Mouse (Mus musculus): ENCODE measurements around the gene Padi1. TPM values are rescaled to one million over a fixed set of nuclear protein-coding genes. Genes with fewer than 3 reads are reported as not detected.

Gene Padi1
- total RNA-seq, 2 experiments from 2014 or later = not detected

DNA sequence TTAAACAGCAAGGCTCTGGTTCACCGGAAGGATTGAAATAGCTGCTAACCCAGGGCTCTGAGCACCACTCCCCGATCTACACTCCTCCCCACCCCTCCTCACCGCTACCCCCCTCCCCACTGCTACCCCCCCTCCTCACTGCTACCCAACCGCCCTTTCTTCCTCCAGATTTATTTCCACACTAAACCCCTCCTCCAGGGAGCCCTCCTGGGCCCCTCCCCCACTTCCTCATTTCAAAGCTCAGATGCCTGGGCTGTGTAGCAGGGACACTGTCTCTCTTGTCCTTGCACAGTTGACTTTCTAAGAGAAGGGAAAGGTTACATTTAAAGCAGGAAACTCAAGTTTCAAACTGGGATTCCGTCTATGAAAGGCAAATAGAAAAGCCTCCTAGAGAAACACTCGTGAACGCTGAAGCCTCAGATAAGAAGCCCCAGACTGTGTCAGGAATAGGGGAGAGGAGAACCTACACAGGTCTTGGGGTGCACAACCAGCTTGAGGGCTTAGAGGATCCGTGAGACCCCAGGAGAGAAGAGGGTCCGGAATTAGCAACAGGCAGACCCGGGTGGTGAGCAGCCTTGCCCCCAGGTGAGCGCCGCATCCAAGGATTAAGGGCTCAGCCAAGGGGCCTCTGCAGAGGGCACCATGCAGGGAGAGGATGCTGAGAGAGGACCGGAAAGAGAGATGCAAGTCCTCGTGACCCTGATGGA lies 23.1 kb upstream of the Padi1 start:
- DNase-seq (ENCODE audit: low spot score in 2 of 2) = no peak
- intact Hi-C loops (cut with DNase I) = no loop called here

DNA sequence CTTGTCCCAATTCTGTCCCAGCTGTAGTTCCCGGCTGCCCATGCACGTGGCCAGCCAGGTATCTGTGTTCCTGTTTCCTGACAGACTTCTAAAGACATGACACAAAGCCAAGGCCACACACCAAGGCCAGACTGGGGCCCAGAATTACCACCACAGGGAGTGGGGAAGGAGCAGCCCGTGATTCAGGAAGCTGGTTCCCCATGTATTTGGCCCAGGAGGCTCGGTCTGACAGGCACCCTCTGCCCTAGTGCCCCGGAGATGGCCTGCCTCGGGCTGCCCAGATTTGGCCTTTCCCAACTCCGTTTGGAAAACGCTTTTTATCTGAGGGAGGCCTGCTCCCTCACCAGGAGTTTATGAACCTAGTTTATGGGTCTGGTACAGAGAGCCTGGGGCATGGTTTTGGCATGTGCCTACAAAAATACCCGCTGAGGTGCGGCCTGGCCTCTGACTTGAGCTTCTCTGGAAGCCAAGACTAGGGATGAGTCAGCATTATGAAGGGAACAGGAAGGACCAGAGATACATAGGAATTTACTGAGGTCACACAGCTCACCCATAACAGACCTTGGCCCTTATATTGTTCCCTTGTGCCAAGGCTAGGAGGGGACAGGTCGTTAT lies 16.6 kb upstream of the Padi1 start:
- no peak for DNase-seq (ENCODE audit: low spot score in 2 of 2)
- intact Hi-C loops (cut with DNase I) = no loop called here

DNA sequence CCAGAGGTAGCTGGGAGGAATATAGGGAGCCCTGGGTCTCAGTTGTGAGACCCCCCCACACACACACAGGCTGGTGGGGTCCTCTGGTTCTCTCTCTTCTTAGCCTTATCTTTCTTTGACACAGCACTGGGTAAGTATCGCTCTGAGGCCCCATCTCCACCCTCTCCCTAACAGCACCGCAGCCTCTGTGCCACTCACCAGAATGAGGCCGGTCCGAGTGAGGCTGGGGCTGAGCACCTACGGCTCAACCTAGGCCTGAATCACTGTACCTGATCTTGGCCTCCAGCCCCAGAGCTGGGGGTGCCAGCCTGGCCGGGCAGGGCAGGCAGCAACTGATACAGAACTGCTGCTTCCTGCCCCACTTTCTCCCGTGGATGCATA lies 15.2 kb upstream of the Padi1 start:
- intact Hi-C loops (cut with DNase I) = no loop called here
- DNase-seq (ENCODE audit: low spot score in 2 of 2) = no peak

DNA sequence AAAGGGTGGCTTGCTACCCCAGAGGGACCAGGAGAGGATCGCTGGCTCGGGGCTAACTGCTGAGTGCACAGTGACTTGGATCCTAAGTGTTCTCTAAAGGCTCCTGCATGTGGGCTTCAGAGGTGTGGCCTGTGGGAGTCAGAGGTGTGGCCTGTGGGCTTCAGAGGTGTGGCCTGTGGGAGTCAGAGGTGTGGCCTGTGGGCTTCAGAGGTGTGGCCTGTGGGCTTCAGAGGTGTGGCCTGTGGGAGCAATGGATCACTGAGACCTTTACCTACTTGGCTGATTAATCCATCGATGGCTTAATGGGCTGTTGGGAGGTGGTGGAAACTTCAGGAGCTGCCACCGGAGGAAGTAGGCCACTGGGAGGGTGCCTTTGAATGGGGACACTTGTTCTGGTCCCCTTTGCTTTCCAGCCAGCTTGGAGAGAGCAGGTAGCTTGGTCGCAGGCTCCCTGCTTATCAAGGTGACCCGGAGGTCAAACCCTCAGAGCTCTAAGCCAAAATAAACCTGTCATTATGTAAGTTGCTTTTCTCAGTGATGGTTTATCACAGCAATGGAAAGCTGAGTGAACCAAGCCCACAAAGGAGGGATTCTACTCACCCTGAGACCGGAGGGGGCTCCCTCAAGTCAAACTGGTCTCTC lies 14.7 kb upstream of the Padi1 start:
- no peak for DNase-seq (ENCODE audit: low spot score in 2 of 2)
- intact Hi-C loops (cut with DNase I) = no loop called here

DNA sequence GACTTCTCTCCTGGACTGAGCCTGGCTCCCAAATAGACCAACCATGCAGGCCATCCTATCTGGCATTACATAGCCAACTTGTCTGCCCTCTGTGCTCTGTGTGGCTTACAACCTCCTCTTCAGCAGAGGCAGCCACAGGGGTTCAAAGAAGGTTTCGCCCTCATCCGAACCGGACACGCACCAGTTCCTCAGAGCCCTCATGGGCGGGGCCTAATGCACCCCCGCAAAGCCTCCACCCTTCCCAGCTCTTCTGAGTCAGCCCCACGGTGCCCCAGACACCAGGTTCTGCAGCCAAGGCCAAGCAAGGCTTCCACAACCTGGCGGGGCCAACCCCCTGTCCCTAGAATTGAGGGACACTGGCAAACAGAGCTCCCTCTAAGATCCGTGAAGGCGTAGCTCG lies 13.7 kb upstream of the Padi1 start:
- DNase-seq (ENCODE audit: low spot score in 2 of 2) = no peak
- intact Hi-C loops (cut with DNase I) = no loop called here

DNA sequence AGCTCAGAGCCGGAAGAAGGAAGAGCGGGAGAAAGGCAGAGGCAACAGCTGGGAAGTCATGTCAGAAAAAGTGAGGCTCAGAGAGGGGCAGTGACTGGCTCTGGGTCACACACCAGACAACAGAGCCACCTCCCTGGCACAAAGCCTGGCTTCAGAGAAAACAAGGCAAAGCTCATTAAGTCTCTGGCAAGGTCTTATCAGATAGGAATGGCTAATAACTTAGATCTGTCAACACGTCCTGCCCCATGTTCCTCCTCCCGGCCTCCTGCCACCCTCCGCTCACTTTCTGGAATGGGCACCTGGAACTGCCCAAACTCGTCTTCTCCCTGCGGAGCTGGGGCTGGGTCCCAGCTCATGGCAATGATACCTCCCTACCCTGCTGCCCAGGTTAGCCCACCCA lies 12.2 kb upstream of the Padi1 start:
- DNase-seq (ENCODE audit: low spot score in 2 of 2) = no peak
- intact Hi-C loops (cut with DNase I) = no loop called here

DNA sequence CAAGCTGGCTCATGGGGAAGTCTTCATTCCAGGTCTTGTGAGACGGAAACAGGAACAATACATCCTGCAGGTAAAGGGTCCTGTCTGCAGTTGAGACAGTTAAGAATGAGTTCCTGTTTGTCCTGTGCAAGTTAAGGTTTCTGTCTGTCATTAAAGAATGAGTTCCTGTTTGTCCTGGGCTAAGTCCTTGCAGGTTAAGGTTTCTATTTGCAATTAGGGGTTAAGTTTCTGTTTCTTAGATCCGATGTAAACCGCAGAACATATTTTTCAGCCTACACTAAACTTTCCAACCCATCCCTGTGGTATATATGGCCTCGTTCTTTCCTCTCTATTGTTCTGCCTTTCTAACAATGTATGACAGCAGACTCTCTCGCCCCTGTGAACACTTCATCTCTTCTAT lies 11.5 kb upstream of the Padi1 start:
- no peak for DNase-seq (ENCODE audit: low spot score in 2 of 2)
- intact Hi-C loops (cut with DNase I) = no loop called here

DNA sequence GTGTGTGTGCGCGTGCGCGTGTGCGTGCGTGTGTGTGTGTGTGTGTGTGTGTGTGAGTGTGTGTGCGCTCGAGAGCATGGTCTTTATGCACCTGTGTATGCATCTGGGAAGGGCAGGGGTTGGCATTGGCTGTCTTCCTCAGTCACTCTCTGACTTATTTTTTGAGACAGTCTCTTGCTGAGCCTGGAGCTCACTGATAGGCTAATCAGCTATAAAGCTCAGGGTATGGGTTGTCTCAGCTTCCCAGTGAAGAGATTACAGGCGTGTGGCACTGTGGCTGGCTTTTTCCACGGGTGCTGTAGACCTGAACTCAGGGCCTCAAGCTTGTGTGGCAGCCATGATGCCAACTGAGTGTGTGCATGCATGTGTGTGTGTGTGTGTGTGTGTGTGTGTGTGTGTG lies 9.6 kb upstream of the Padi1 start:
- DNase-seq (ENCODE audit: low spot score in 2 of 2) = no peak
- intact Hi-C loops (cut with DNase I) = no loop called here

DNA sequence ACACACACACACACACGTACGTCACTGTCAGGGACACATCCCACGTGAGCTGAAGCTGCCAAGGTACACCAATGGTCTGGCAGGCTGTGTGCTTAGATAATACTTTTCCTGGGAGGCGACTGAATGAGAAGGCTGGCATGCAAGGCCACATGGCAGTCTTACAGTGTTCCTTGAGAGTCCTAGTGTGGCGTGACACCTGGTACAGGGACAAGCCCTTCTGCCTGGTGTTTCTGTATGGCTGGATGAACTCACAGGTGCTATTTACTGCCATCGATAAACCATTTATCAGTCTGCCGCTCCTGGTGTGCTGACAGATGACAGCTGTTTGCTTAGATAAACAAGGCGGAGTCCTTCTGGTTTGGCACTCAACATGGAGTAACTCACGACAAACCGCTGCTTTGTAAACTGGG lies 8.9 kb upstream of the Padi1 start:
- intact Hi-C loops (cut with DNase I) = no loop called here
- DNase-seq (ENCODE audit: low spot score in 2 of 2) = no peak

DNA sequence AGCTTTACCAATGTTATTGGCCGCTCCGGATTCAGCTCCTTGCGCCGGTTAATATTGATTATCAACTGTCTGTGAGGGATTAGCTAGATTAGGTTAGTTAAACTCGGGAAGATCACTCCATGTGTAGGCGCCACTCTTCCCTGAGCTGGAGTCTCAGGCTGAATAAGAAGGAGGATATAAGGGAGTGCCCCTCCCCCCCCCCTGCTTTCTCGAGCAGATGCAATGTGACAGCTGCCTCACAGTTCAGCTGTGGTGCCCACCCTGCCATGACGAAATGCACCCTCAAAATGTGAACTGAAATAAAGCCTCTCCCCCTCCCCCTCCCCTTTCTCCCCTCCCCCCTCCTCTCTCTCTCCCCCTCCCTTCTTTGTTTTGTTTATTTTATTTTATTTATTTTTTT lies 8.0 kb upstream of the Padi1 start:
- DNase-seq (ENCODE audit: low spot score in 2 of 2) = no peak
- intact Hi-C loops (cut with DNase I) = no loop called here

DNA sequence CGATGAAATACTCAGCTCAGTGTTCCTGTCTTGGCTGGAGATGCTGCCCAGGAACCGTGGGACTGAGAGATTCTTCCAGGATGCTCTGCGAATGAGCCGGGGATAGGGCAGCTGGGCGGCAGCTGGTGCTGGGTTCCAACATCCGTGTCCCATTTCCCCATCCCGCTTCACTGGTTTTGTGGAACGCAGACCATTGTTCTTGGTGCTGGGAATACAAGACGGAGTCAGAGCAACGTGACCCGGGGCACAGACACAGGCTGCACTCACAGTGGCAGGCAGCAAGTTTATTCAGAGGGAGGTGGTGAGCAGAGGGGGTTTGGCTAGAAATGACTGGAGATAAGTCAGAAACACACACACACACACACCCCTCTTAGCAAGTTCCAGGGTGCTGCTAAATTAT lies 3.7 kb upstream of the Padi1 start:
- DNase-seq (ENCODE audit: low spot score in 2 of 2) = no peak
- intact Hi-C loops (cut with DNase I) = no loop called here

DNA sequence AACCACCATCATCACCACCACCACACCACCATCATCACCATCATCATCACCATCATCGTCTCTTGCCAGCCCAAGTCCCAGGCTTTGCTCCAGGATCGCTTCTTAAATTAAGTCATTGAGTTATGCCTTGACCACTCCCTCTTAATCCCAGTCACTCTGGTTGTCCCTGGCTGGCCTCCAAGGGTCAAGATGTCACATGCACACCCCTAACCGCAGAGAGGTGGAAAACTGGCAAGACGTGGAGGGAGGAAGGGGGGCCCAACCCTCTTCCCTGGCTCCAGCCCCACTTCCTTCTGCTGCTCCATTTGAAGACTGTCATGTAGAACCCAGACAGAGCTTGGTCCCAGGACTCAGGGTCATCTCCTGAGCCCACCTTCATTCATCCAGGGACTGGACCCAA lies 587 bp downstream of the Padi1 start:
- intact Hi-C loops (cut with DNase I) = no loop called here
- DNase-seq (ENCODE audit: low spot score in 2 of 2) = no peak

DNA sequence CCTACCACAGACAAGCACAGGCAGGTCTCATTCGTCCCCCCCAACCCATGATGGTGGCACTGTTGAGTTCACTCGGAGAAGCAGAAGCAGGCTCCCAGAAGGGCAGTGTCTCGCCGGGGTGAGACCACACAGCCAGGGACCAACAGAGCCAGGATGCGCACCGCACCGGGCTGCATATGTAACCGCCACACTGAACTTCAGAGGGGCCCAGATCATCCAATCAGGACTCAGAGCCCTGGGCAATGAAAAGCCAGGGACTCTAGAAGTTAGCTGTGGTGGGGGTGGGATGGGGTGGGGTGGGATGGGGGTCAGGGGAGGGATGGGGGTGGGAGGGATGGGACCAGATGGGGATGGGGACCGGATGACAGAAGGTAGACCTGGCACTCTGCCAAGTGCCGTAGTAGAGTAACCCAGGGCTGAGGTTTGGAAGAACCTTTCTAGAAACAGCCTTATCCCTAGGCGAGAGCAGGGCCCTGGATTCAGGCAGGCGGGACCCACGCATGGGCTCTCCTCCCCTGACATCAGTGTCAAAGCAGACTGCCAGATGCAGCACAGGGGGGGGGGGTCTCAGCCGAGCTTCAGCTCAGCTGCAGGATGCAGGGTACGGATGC lies 1.8 kb downstream of the Padi1 start:
- intact Hi-C loops (cut with DNase I) = no loop called here
- no peak for DNase-seq (ENCODE audit: low spot score in 2 of 2)

DNA sequence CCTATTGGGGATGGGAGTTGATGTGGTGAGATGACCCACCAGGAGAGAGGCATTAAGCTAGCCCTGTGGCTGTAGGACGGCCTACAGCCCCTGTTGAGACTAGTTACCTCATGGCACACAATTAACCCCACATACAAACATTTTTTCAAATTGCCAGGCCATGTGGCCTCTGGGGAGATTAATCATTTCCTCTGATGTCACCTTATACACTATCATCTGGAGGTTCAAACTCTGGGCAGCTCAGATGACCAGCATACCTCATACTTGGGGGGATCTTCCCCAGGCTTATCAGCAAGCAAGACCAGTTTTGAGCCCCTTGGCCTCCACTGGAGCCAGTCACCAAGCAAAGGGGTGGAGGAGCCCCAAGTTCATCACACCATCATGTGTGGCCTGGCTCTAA lies 2.7 kb downstream of the Padi1 start:
- intact Hi-C loops (cut with DNase I) = no loop called here
- no peak for DNase-seq (ENCODE audit: low spot score in 2 of 2)

DNA sequence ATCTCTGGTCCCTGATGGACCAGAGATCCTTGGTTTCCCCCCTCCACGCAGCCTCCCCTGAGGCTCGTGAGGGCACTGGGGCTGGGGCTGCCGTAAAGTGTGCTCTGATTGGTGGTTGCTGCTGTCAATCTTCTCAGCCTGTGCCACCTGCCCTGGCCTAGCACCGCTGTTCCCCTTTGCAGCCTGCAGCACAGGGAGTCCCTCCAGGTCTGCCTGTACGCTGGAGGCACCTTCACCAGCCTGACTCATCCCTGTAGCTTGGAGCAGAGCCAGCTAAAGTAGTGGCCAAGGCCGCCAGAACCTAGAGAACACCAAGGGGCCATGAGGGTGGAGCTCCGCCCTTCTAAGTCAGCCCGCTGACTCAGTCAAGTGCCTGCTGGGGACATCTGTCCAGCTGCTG lies 7.7 kb downstream of the Padi1 start:
- no peak for DNase-seq (ENCODE audit: low spot score in 2 of 2)
- intact Hi-C loops (cut with DNase I) = no loop called here

DNA sequence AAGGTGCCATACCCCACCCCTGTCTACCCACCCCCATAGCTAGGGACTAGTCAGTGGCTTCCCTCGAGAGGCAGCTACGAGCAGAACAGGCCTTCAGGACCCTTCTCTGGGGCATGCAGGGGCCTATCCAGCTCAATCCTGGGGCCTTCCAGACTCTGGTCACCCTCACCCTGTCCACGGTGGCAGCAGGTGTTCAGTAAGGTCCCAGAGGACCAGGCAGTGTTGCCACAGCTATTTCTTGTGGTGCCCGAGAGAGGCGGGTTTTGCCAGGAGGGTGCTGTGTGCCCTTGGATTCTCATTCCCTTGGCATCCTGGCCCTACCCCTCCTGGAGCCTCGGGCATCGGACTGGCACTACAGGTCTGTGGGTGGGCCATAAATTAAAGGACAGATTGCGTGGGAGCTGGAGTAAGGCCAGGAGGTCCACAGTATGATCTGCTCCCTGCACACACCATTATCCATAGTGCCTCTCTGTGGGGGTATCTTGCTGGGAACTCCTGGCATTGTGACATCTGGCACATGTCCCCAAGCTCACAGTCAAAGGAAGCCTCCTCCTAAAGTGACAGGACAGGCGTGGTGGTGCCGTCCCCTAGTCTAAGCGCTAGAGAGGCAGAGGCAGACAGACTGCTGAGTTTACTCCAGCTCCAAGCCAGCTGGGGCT lies 9.2 kb downstream of the Padi1 start:
- intact Hi-C loops (cut with DNase I) = no loop called here
- DNase-seq (ENCODE audit: low spot score in 2 of 2) = no peak

DNA sequence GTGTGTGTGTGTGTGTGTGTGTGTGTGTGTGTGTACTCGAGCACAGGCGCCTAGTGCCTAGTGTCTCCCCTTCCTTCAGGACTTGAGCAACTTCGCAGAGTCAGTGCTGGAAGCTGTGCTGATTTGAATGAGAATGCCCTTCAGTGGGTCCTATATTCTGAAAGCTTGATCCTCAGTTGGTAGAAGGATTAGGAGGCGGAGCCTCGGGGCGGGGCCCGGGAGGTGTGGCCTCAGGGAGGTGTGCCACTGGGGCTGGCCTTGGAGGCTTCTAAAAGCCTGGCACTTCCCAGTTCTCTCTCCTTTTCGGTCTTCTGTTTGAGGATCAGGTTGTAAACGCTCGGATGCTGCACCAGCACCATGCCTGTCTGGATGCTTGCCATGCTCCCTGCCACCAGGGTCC lies 9.9 kb downstream of the Padi1 start:
- intact Hi-C loops (cut with DNase I) = no loop called here

DNA sequence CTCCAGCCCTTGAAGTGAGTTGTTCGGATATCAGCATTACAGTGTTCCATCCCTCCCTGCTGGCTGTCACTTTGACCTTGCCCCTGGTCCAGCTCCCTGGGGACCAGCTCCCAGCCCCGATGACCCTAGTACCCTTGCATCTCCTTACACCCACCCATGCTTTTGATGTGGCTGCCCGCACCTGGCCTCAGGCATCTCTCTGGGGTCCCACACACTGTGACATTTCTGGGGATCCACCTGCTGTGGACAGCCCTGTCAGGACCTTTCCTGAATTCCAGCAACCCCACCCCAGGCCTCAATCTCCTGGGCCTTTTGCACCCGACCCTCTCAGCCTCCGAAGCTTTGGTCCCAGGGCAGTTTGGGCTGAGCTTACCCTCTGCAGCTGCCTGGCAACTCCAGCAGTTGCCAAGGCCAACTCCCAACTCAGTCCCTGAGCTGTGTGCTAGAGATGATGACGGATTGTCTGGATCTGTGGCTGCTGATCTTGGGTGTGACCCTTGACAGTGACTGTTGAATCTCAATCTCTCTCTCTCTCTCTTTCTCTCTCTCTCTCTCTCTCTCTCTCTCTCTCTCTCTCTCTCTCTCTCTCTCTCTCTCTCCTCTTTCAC lies 11.1 kb downstream of the Padi1 start:
- intact Hi-C loops (cut with DNase I) = no loop called here
- no peak for DNase-seq (ENCODE audit: low spot score in 2 of 2)

More for the DNA sequence above, 9.9 kb downstream of the Padi1 start:
- DNase-seq (ENCODE audit: low spot score in 2 of 2) = no peak

DNA sequence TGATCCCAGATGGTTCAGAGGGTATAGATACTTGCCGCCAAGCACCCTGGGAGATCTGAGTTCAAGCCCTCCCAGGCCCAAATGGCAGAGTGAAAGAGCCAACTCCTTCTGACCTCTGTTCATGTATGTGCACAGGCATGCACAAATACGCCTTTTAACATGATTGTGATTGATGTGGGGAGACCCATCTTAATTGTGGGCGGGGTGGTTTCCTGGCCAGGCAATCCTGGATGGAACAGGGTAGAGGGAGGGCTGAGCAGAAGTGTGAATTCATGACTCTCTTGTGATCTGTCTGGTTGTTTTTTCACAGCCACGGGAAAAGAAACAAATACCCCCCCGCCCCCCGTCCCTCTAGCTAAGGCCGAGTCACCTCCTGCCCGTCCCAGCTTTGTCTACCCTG lies 12.8 kb downstream of the Padi1 start:
- no peak for DNase-seq (ENCODE audit: low spot score in 2 of 2)
- intact Hi-C loops (cut with DNase I) = no loop called here

DNA sequence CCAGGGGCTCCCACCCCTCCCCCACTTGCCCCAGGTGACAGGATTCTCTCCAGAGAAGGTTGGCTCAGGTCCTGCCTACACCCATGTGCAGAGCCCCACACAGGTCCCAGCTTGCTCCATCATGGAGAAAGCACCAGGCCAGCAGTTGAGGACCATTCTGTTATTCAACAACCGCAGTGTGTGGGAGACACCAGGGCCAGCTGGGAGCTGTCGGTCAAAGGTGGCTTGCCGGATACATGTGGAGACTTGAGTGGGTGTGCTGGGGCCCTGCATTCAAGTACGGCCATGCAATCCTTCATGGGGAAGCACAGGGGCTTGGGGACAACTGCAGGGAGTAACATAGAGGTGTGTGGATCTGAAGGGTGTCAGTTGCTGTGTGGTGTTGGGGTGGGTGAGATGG lies 13.8 kb downstream of the Padi1 start:
- intact Hi-C loops (cut with DNase I) = no loop called here
- DNase-seq (ENCODE audit: low spot score in 2 of 2) = no peak
